Mouse (Mus musculus): Measurements from ENCODE around the gene Ndufb4.

DNA sequence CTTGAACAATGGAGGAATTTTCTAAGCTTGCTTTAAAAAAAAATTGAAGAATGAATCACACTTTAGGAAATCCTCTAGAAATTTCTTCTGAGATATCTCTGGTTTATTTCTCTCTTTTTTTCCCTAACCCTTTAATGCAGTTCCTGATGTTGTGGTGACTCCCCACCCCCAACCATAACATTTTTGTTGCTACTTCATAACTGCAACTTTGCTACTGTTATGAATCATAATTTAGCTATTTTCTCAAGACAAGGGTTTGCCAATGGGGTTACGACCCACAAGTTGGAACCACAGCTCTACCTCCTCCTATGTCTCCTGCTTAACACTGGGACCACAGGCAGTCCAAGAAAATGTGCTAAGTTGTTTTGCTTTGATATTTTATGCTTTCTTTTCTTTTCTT is 50.8 kb downstream of the Ndufb4 start:
- TF ChIP-seq CTCF (IDR thresholded peaks at IDR 0.05; ENCODE audit: low read depth) (no peak), EP300 (IDR thresholded peaks at IDR 0.05; ENCODE audit: low read depth) (no peak)

Measured in heart, postnatal 0 days (tissue).